Mouse (Mus musculus) megakaryocyte, embryonic 14.5 days (primary cell): ENCODE results near the gene Mndal.

Experiments used
- FLI1 ChIP-seq: IDR thresholded peaks from 2 replicates; pipeline ENCODE4 v1.6.1; 2012; ENCODE audit warnings: low read length, inconsistent platforms, mixed read lengths
- GATA1 ChIP-seq: IDR thresholded peaks from 3 replicates; pipeline ENCODE4 v1.6.1; 2012; ENCODE audit warnings: mixed read lengths, low read length, inconsistent platforms, borderline replicate concordance

- TF ChIP-seq GATA1 (no peak), FLI1 (no peak)
These were observed 30.8 kb upstream of the Mndal start for GRCm38 (mm10) chr1:173973111-173973510.
